Mouse (Mus musculus) activated CD4-positive, CD25-positive, alpha-beta regulatory T cell (primary cell): ENCODE measurements around the gene Gkn2. TPM values are rescaled to one million over a fixed set of nuclear protein-coding genes. Genes with fewer than 3 reads are reported as not detected.

ENCODE experiments used
- polyA plus RNA-seq, 2 experiments: library from polyadenylated mRNA; unstranded; fragments of 100-300 nt; shearing (Covaris generic); gene quantifications; one replicate each; pipeline ENCODE4 v1.2.1; 2017

Gene Gkn2
- polyA plus RNA-seq, result not detected

GRCm38 (mm10) chr6:87373057-87373456 is at the start of gene Gkn2:
TSS of gene Gkn2 (plus strand) at chr6:87373357.

GRCm38 (mm10) chr6:87335091-87335934 is 37.8 kb upstream of the Gkn2 start, which contains the start of gene Antxr1:
TSS of gene Antxr1 (minus strand) at chr6:87335821.

GRCm38 (mm10) chr6:87350829-87351228 is 22.3 kb upstream of the Gkn2 start, which contains the start of gene Gkn1:
TSS of gene Gkn1 (minus strand) at chr6:87350942.

GRCm38 (mm10) chr6:87388877-87389276 is 15.7 kb downstream of the Gkn2 start, which contains the start of gene Gkn3:
TSS of gene Gkn3 (minus strand) at chr6:87388935.

GRCm38 (mm10) chr6:87428487-87429044 is 55.4 kb downstream of the Gkn2 start, which contains the start of gene Bmp10:
TSS of gene Bmp10 (plus strand) at chr6:87428994.

Other genes starting within 250 kb of the Gkn2 start
- gene Antxr1, start 37.5 kb upstream of the Gkn2 start, polyA plus RNA-seq, result under 1 TPM in 1 of 2 experiments, not detected in 1; 0.16 TPM
- not detected for gene Gkn1, start 22.4 kb upstream of the Gkn2 start, polyA plus RNA-seq
- not detected for gene Gkn3, start 15.6 kb downstream of the Gkn2 start, polyA plus RNA-seq
- gene Bmp10, start 55.6 kb downstream of the Gkn2 start, polyA plus RNA-seq, result not detected
- 100 to 1,000 TPM; 107 to 163 TPM for gene Arhgap25, start 159.9 kb downstream of the Gkn2 start, polyA plus RNA-seq
- under 1 TPM in 1 of 2 experiments, not detected in 1; 0.17 TPM for gene Prokr1, start 217.4 kb downstream of the Gkn2 start, polyA plus RNA-seq